Mouse (Mus musculus) CD8-positive naive resting alpha-beta T cell, adult 2 months (primary cell): ENCODE measurements around the gene Dffa.
"Not testable (repeated sequence)": the region's sequence is repeated elsewhere in the genome, so short reads cannot be mapped to it uniquely, and the experiment has no call there.

Experiments
- DNase-seq, 2 experiments: peaks; one replicate each; pipeline ENCODE4 v3.0.0; 2022; ENCODE audit warnings: low read depth in 2 of 2, low spot score in 2 of 2

Gene Dffa

DNA sequence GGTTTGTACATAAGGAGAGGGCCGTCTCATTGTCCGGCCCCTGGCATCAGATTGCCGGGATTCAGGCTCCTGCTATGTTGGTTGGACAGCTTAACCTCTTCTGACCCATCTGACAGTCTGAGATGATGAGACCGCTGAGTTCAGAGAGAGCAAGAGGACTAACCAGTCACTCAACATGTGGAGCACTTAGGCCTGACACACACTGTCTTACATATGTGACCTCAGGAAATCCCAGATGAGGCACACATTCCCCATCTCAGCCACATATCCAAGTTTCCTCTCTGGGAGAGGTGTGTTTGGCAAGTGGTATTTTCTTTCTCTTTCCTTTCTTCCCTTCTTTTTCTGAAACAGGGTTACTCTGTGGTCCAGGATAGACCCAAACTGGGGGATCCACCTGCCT, 41.2 kb downstream of the Dffa start:
- DNase-seq, result no peak

DNA sequence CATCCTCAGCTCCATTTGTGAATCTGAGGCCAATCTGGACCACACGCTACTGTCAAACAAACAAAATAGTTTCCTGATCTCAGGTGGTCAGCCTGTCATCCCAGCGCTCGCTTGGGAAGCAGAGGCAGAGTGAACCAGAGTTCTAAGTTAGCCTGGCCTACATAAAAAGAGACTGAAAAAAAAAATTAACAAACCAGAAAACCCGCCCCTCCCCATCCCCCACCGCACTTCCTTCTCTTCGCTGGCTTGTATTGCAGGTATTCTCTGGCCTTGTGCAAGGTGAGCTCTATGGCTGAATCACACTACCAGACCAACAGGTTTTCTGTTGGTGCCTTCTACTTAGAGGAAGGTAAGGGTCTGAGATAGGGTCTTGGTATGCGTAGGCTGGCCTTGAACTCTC, 43.6 kb downstream of the Dffa start:
- DNase-seq, result no peak

DNA sequence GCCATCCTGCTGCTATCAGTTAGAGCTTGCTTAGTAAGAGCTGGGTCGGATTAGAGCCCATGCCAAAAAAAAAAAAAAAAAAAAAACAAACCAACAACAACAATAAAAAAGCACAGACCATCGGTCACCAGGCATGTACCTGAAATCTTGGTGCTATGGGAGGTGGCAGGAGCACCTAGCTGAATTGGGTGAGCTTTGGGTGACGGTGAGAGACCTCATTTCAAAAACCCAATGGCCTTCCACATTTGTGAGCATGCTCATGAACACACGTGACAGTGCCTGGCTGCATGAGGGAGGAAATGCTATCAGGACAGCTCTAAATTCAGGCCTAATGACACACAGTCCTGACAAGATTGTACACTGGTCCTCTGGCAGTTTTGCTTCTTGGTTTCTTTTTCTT, 44.1 kb downstream of the Dffa start:
- no peak for DNase-seq

DNA sequence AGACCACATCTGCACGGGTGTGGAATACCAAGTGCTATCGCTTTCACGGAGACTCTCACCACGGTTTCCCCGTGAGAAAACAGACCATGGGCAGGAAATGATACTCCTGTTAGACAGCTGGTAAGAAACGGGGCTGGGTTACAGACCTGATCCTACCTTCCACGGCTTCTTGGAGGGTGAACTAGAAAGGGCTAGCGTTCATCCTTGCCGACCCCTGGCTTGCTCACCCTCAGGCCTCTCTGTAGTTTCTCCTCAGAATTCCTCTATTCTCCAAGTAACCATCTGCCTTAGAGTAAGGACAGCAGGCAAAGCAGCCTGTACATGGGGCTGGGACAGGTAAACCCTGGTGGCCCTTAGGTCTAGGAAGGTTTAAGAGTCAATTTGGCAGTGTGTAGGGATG, 45.2 kb downstream of the Dffa start:
- no peak for DNase-seq

DNA sequence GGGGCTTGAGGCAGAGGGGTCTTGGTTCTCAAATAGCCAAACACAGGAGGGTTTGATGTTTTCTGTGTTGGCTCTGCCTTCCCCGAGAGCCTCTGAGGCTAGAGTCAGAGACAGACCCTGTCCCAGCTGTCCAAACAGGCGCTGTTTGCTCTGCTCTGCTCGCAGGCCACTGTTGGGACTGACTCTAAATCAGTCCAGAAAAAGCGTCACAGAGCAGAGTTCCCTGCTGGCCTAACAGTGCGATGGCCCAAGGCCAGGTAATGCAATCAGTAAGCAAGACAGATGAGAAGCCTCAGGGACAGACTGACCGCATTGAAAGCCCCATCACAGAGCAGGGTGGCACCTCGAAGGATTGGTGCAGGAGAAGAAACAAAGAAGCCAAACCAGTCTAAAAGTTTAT, 45.7 kb downstream of the Dffa start:
- no peak for DNase-seq

DNA sequence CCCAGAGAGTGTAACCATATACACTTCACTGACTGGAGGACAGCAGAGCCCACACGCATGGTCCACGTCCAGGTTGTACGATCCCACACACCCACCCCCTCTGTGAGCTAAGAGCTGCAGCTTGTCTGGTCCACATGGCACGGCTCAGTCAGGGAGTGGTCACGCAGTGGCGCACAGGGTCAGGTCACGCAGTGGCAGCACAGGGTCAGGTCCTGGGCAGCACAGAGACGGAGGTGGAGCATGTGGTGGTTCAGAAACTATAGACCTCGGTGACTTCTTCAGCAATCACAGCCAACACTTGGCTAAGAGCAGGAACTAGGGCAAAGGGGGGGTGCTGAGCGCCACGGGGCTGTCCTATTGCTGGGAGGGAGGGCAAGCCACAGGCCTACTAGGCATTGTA, 46.3 kb downstream of the Dffa start:
- DNase-seq, result no peak

DNA sequence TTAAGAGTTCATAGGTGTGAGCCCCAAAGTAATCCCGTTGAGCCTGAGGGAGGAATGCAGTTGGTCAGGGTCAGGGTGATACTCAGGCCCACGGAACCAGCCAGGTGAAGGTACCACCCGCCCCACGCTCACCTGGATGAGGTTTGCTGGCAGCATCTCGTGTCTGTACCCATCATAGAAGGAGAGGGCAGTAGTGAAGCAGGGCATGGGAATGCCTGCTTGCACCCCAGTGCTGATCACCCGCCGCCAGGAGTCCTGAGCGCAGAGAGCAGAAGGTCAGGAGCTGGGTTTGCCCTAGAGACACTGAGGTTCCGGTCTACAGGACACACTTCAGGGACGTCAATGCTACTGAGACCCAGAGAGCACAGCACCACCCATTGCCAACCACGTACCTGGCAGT, 46.8 kb downstream of the Dffa start:
- no peak for DNase-seq

DNA sequence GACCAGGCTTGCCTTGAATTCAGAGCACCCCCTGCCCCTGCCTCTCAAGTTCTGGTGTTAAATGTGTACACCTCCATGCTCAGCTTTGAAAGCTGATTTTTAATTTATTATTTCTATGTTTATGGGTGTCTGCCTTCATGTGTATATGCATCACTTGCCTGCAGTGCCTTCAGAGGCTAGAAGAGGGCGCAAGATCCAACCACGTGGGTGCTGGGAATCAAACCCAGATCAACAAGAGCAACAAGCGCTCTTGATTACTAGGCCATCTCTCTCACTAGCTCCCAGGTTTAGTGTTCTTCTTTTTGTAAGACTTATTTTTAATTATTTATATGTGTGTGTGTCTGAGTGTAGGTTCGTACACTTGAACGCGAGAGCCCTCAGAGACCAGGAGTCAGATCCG, 50.9 kb downstream of the Dffa start:
- no peak for DNase-seq

DNA sequence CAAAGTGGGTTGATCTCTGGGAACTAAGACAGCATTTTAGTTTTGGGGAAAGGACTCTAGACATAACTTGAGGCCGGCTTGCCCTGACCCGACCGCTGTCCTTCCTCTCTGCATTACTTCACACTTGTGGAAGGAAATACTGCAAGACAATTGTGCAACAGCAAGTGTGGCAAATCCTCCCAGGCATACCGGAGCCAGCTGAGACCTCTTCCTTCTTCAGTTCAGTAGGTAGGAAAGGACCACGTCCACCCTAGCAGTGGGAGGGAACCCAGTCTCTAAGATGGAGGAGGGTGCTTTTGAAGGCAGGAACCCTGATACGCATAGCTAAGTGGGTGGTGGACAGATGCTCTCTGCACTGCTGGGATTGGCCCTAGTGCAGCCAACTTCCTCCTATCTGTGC, 51.8 kb downstream of the Dffa start:
- no peak for DNase-seq

DNA sequence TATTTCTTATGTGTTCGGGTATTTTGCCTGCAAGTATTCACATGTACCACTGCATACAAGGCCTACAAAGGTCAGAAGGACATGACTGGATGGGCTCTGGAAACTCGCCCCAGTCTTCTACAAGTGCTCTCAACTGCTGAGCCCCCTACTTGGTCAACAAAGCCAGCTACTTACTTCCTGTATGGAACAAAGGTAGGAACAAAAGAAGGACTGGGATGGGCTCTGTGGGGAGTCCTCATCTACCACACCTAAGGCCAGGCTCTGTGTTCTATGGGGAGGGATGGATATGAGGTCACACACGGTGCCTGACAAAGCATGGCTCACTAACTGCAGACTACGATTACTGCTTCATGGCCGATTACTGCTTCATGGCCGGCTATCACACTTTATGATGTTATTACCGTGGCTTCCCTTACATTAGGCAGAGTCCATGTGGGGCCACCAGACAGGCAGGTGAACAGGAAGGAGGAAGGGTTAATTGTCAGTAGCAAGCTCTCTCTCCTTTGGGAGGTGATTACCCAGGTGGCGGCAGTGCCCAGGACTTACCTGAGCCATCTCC, 53.5 kb downstream of the Dffa start:
- no peak for DNase-seq

DNA sequence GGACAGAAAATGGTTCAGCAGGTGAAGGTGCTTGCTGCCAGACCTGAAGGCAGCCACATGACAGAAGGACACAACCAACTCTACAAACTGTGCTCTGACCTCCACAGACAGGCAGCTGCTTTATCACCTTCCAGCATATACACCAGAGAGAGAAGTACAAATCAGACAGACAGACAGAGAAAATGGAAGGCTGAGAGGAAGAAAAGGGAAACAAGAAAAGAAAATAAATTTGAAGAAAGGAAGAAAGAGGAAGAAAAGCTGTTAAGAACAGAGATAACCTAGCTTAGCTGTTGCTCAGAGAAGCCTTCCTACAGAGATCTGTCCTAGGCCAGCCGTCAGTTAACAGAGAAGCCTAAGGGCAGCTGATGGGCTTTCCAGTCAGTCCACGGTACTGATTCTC, 55.3 kb downstream of the Dffa start:
- DNase-seq, result no peak

DNA sequence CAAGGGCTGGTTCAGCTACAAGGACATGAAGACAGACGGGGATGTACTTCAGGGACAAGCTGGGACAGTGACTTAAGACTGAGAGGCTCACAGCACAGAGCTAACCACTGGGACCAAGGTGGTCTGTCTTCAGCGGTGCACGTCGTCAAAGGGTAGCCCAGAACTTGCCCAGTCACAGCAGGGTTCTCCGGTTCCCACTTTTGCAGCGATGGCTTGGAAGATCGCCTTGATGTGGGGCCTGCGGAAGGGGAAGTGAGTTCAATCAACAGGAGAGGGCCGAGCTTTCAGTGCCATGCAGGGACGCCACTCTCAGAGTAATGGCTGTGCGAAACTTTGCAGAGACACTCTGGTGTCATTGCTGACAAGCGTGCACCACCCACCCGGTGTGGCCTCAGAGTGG, 55.9 kb downstream of the Dffa start:
- DNase-seq, result no peak

DNA sequence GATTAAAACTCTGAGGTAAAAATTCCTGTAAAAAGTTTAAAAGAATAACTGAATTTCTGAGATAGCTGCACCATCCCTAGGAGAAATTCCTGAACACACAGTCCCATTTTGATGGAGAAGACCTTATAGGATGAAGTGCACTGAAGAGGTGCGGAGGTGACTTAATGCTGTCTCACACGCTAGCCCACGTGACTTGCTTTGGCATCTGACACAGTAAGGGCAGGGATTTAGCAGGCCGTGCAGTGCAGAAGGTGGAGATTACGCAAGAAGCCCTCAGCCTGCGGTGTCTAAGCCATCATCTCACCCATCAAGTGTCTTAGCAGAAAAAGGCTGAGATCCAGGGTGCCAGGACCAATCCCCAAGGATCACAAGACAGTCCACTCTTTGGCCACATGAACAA, 57.2 kb downstream of the Dffa start:
- no peak for DNase-seq

DNA sequence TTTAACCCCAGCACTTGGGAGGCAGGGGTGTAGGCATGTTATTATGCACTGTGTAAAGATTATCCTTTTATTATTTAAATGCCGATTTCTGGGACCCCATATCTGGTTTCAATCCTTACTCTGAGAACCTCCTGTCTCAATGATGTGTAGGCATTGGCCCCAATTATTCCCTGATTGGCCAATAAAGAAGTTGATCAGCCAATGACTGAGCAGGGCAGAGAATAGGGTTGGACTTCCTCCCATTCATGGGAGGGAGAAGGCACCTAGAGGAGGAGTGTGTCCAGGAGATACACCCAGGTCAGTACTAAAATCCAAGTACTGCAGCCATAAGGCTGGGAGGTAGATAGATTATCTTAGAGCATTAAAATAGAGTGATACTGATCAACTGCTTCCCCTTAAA, 59.2 kb downstream of the Dffa start:
- DNase-seq, result no peak

DNA sequence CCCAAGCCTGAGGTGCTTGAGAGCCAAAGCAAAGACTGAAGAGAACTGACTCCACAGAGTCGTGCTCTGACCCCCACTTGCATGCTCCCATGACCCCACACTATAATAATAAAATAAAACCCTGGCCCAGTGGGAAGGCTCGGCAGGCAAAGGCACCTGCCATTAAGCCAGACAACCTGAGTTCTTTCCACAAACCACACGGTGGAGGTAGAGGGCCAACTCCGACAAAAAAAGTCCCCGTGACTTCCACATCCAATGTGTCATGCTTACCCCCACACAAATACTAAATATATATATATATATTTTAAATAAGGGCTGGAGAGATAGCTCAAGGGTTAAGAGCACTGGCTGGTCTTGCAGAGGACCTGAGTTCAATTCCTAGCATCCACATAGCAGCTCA, 60.2 kb downstream of the Dffa start:
- DNase-seq, result no peak

DNA sequence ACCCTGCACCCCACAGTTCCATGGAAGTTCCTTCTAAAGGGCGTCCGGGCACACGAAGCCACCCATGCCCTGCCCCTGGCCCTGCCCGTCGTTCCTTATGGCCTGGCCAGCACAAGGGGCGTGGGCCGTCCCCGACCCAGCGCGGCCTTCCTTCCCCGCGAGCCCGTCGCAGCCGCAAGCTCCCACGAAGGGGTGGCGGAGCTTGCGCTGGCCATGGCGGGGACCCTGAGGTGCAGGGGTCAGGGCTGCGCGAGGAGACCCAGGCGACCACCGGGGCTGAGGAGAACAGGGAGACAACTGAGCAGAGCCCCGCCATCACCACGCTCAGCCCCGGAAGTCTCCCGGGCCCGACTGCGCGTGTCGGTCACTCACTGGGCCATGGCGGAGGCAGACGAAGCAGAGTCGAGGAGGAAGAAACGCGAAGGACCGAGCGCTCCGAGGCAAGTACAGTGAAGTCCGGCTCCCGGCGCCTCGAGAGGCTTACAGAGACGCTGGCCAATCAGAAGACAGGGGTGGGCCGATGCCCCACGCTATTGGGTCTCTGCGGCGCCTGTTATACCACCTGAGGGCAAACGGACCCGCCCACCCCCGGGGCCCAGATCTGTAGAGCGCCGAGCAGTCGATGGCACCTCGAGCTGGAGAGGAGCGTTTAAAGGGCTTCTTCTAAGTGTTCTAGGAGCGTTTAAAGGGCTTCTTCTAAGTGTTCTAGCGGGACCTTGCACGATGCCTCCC, 62.4 kb downstream of the Dffa start, which contains the start of gene Pgd:
Gene Pgd, minus strand, starts transcription at position 557 of the 732 bp plus-strand sequence.
- DNase-seq, result peak; percentile 93

DNA sequence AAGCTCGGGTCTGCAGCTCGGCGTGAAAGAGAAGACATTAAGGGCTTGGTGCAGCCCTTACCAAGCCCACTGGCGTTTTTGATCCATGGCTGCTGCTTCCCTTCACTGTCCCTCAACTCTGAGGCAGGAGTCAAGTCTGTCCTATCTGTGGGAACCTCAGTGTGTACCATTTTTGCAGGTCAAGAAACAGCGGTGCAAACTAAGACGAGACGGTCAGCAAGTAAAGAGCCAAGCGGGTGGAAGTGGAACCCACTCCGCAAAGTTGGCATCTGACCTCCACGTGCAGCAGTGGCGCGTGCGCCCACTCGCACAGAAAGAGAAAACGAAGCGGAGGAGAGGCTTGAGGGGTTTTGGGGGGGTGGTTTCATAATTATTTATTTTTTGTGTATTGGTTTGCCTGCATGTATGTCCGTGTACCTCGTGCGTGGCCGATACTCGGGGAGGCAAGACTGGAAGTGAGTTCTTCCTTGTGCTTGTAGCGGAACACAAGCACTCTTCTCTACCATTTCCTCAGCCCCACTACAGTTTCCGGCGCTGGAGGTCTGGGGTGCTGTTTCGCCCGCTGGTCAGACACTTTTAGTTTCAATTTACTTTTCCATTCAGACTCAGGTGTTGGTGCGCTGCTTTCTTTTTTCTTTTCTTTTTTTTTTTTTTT, 63.1 kb downstream of the Dffa start:
- peak in 1 of 2 experiments; percentile 10 for DNase-seq

DNA sequence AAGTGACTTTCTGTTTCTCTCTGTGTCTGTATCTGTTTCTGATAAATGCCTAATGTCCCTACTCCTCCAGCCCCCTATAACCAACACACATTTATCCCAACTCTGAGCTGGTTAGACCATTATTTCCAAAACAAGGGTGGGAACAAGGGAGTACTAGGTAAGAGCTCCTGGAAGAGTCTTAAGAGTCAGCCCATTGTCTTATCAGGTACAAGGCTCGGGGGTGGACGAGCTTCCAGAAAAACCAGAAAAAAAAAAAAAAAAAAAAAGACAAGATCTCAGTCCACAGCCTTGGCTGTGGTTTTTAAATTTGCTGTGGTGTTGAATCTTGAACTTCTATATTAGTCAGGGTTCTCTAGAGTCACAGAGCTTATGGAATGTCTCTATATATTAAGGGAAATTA, 64.1 kb downstream of the Dffa start:
- DNase-seq, result no peak

DNA sequence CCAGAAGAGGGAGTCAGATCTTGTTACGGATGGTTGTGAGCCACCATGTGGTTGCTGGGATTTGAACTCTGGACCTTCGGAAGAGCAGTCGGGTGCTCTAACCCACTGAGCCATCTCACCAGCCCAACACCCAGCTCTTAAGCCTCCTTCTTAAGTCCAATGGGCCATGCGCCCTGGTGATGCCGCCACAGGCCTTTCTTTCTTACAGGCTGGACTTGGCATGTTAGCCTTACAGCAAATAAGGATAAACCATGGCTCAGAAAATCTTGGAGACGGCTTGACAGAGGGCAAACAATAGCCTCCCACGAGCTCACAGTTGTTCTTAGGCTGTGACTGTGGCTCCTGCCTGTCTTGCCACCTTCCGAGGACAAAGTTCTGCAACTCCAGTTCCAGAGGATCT, 66.0 kb downstream of the Dffa start:
- DNase-seq, result not testable (repeated sequence)
